ENCODE assay signal across 29 mouse cellular contexts in the genomic region with DNA sequence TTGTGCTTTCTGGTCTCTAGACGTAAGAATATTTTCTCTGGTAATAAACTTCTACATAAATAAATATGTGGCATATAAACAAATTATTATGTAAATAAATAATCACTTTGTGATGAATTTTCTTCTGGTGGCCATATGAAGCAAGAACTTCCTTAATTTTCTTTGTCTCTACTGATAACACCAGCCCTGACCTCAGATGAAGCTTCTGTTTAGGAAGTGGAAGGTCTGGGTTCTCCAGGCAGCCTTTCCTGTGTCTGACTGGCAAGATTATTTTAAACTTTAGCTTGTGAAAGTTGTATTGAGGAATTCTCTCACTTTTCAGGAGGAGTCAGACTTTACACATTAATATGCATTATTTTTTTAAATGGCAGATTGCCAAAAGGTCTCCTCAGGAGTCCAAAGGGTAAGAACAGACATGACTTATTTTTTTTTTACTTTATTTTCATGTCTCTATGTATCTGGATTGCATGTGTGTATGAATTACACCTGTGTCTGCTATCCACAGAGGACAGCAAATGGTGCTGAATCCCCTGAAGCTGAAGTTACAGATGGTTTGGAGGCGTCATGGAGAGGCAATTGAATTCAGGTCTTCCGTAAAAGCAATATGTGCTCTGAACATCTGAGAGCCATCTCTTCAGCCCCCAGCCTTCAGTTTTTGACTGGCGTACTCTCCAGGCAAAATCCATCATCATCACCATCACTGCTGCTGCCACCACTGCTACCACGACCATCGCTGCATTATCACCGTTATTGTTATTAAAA. TPM values are rescaled to one million over a fixed set of nuclear protein-coding genes. Genes with fewer than 3 reads are reported as not detected.
DNase-seq lines count a peak whose midpoint lies in the region.
"Had no signal": no experiment of that assay in that cellular context is flagged by ENCODE, and none has a peak within 500 bp of the region (broad histone marks: within the 10 kb centered on the region; RNA-seq: fewer than 3 reads in every experiment).

No protein-coding gene starts in this region.

- H3K9me3 ChIP-seq in heart, embryonic 10.5 days: no peaks in the 10 kb centered on the region
- H3K9me3 ChIP-seq: forebrain, embryonic 10.5 days; G1E; limb, embryonic 13.5 days; liver, embryonic 13.5 days; lung, embryonic 15.5 days; midbrain, embryonic 10.5 days had no signal

- H3K27me3 ChIP-seq in heart, embryonic 10.5 days (ENCODE audit: insufficient read depth, poor library complexity, severe bottlenecking): no peaks in the 10 kb centered on the region
- H3K27me3 ChIP-seq: limb, embryonic 13.5 days; liver, embryonic 13.5 days; lung, embryonic 15.5 days had no signal

- no peak overlapping the region for H3K4me3 ChIP-seq in heart, embryonic 10.5 days
- H3K4me3 ChIP-seq: forebrain, embryonic 10.5 days; limb, embryonic 13.5 days; liver, embryonic 13.5 days; lung, embryonic 15.5 days; midbrain, embryonic 10.5 days had no signal

- peak; percentile 1 for DNase-seq in left cerebral cortex, adult 11 months (ENCODE audit: low spot score)
- DNase-seq in left cerebral cortex, postnatal 4 days: no peak
- peak; percentile 29 for DNase-seq in layer of hippocampus, adult 11-12 months (ENCODE audit: low spot score)
- peak; percentile 13 to 14 for DNase-seq in layer of hippocampus, postnatal 36 days
- peak; percentile 44 for DNase-seq in telencephalon, adult 2 months (ENCODE audit: low read depth, low spot score)
- DNase-seq in heart, embryonic 10.5 days (ENCODE audit: low spot score): no peak
- no peak for DNase-seq in ovary, adult 18-20 months (ENCODE audit: low spot score)
- DNase-seq: adrenal gland, postnatal 36 days; cerebellum, adult 18-20 months; cerebellum, postnatal 36 days; gastrocnemius, postnatal 10 days; kidney, adult 11 months; liver, embryonic 13.5 days; lung, postnatal 4 days had no signal

- H3K4me1 ChIP-seq in heart, embryonic 10.5 days: no peaks in the 10 kb centered on the region
- H3K4me1 ChIP-seq: forebrain, embryonic 10.5 days; limb, embryonic 13.5 days; liver, embryonic 13.5 days; lung, embryonic 15.5 days; midbrain, embryonic 10.5 days had no signal

- no peak overlapping the region for H3K27ac ChIP-seq in heart, embryonic 10.5 days
- H3K27ac ChIP-seq: forebrain, embryonic 10.5 days; limb, embryonic 13.5 days; liver, embryonic 13.5 days; lung, embryonic 15.5 days; midbrain, embryonic 10.5 days had no signal

- H3K36me3 ChIP-seq in heart, embryonic 10.5 days: no peaks in the 10 kb centered on the region
- H3K36me3 ChIP-seq: forebrain, embryonic 10.5 days; G1E; limb, embryonic 13.5 days; liver, embryonic 13.5 days; lung, embryonic 15.5 days; midbrain, embryonic 10.5 days had no signal

- WGBS in heart, embryonic 10.5 days: 86% methylated on average over 7 of the region's 7 CpGs

- intact Hi-C loops in left cerebral cortex, postnatal 4 days (cut with DNase I): no loop called here

RNA-seq across cellular contexts. Expression of a gene that starts 38.5 kb away (rescaled TPM):
- total RNA-seq in left cerebral cortex, postnatal 4 days (2021): not detected
- not detected for total RNA-seq in layer of hippocampus, postnatal 36 days (2021)
- polyA plus RNA-seq in heart, embryonic 10.5 days (2016; fragmentation: Nextera tagmentation; extraction: Ambion mirVana): not detected in 2 replicates
- total RNA-seq: adrenal gland, postnatal 36 days; G1E; gastrocnemius, postnatal 10 days; heart, adult 8-10 months; layer of hippocampus, postnatal 10 days; monocyte, adult 5-6 weeks had no signal
- polyA plus RNA-seq: forebrain, embryonic 10.5 days; frontal cortex, adult 2 months; G1E; heart, postnatal 0 days; hindbrain, embryonic 11.5 days; kidney, embryonic 16.5 days; limb, embryonic 13.5 days; liver, embryonic 13.5 days; lung, embryonic 15.5 days; midbrain, embryonic 10.5 days; neural tube, embryonic 11.5 days; stomach, embryonic 16.5 days; thymus, postnatal 0 days had no signal

Comparison
In these comparisons a context has a peak if more than half of its experiments do, and no peak if none do; other contexts are left out.
1. DNase-seq: peak in left cerebral cortex, adult 11 months (single experiment), layer of hippocampus, adult 11-12 months (single experiment), layer of hippocampus, postnatal 36 days (2 of 2) and telencephalon, adult 2 months (single experiment); none in left cerebral cortex, postnatal 4 days (single experiment), heart, embryonic 10.5 days (single experiment) and ovary, adult 18-20 months (single experiment).